Mouse (Mus musculus) megakaryocyte, embryonic 14.5 days (primary cell): ENCODE measurements at regions not wholly inside any gene's neighbourhood (a gene's known extent, or its start where the extent isn't known, plus 50 kb on each side); places are given as distances from the start of the nearest gene placed in this dataset.

ENCODE experiments used
- FLI1 ChIP-seq: IDR thresholded peaks from 2 replicates; pipeline ENCODE4 v1.6.1; 2012; ENCODE audit warnings: low read length, inconsistent platforms, mixed read lengths
- GATA1 ChIP-seq: IDR thresholded peaks from 3 replicates; pipeline ENCODE4 v1.6.1; 2012; ENCODE audit warnings: mixed read lengths, low read length, inconsistent platforms, borderline replicate concordance

GRCm38 (mm10) chr1:77589423-77589822 is 74.5 kb upstream of the Epha4 start:
- no peak for TF ChIP-seq GATA1
- no peak for TF ChIP-seq FLI1
